Mouse (Mus musculus) left cerebral cortex, postnatal 36 days (tissue): ENCODE measurements around the gene Ccdc162. TPM values are rescaled to one million over a fixed set of nuclear protein-coding genes. Genes with fewer than 3 reads are reported as not detected.

Experiments used
- DNase-seq, 2 experiments: peaks; one replicate each; pipeline ENCODE4 v3.0.0; 2021 to 2022; ENCODE audit warnings: low spot score in 2 of 2, mixed read lengths in 1 of 2
- intact Hi-C: fragments of 180-260 bp; cut with DNase I; formaldehyde crosslinking; loops from one replicate; pipeline ENCODE4 v1.15.1; 2025
- total RNA-seq, 2 experiments: library from RNA; stranded (reverse); gene quantifications; 2 replicates each; pipeline ENCODE4 v1.2.3; 2021

The Ccdc162 gene
- total RNA-seq, 2 experiments from 2014 or later, result 1.6 to 1.7 TPM

- intact Hi-C loops, result no loop called here
- no peak for DNase-seq
These were observed 64.2 kb downstream of the Ccdc162 start for GRCm38 (mm10) chr10:41652094-41652775.

GRCm38 (mm10) chr10:41651532-41651931 is 64.9 kb downstream of the Ccdc162 start:
- DNase-seq, result no peak
- intact Hi-C loops, result no loop called here

GRCm38 (mm10) chr10:41649186-41649585 is 67.2 kb downstream of the Ccdc162 start:
- intact Hi-C loops, result no loop called here
- no peak for DNase-seq

- intact Hi-C loops, result no loop called here
- DNase-seq, result no peak
These were observed 77.7 kb downstream of the Ccdc162 start for GRCm38 (mm10) chr10:41638776-41639175.

GRCm38 (mm10) chr10:41635276-41636033 is 81.0 kb downstream of the Ccdc162 start:
- no peak for DNase-seq
- intact Hi-C loops, result no loop called here

- no peak for DNase-seq
- intact Hi-C loops, result no loop called here
These were observed 82.6 kb downstream of the Ccdc162 start for GRCm38 (mm10) chr10:41633801-41634200.

- no peak for DNase-seq
- intact Hi-C loops, result no loop called here
These were observed 84.4 kb downstream of the Ccdc162 start for GRCm38 (mm10) chr10:41632062-41632461.

GRCm38 (mm10) chr10:41626996-41627395 is 89.4 kb downstream of the Ccdc162 start:
- intact Hi-C loops, result no loop called here

GRCm38 (mm10) chr10:41619988-41620387 is 96.4 kb downstream of the Ccdc162 start:
- DNase-seq, result no peak
- intact Hi-C loops, result no loop called here

More at GRCm38 (mm10) chr10:41626996-41627395, 89.4 kb downstream of the Ccdc162 start:
- no peak for DNase-seq

- no peak for DNase-seq
- intact Hi-C loops, result no loop called here
These were observed 100.9 kb downstream of the Ccdc162 start for GRCm38 (mm10) chr10:41615487-41615886.

- intact Hi-C loops, result no loop called here
- DNase-seq, result no peak
These were observed 104.5 kb downstream of the Ccdc162 start for GRCm38 (mm10) chr10:41611941-41612340.

GRCm38 (mm10) chr10:41609475-41609874 is 107.0 kb downstream of the Ccdc162 start:
- DNase-seq, result no peak
- intact Hi-C loops, result no loop called here

GRCm38 (mm10) chr10:41608485-41608884 is 107.9 kb downstream of the Ccdc162 start:
- DNase-seq, result no peak
- intact Hi-C loops, result no loop called here

- intact Hi-C loops, result no loop called here
- DNase-seq, result no peak
These were observed 113.8 kb downstream of the Ccdc162 start for GRCm38 (mm10) chr10:41602667-41603066.

GRCm38 (mm10) chr10:41601898-41602545 is 114.4 kb downstream of the Ccdc162 start:
- DNase-seq, result no peak
- intact Hi-C loops, result no loop called here

- intact Hi-C loops, result no loop called here
- DNase-seq, result no peak
These were observed 115.1 kb downstream of the Ccdc162 start for GRCm38 (mm10) chr10:41601302-41601701.

- DNase-seq, result no peak
- intact Hi-C loops, result no loop called here
These were observed 117.4 kb downstream of the Ccdc162 start for GRCm38 (mm10) chr10:41599051-41599450.

GRCm38 (mm10) chr10:41598221-41598620 is 118.2 kb downstream of the Ccdc162 start:
- intact Hi-C loops, result no loop called here
- DNase-seq, result peak in 1 of 2 experiments; percentile 12

GRCm38 (mm10) chr10:41595550-41595949 is 120.9 kb downstream of the Ccdc162 start:
- DNase-seq, result no peak
- intact Hi-C loops, result no loop called here

GRCm38 (mm10) chr10:41594957-41595356 is 121.5 kb downstream of the Ccdc162 start:
- intact Hi-C loops, result no loop called here
- DNase-seq, result no peak

GRCm38 (mm10) chr10:41594433-41594832 is 122.0 kb downstream of the Ccdc162 start:
- intact Hi-C loops, result no loop called here

More at GRCm38 (mm10) chr10:41594433-41594832, 122.0 kb downstream of the Ccdc162 start:
- DNase-seq, result no peak
